Mouse (Mus musculus) embryonic facial prominence, embryonic 10.5 days (tissue): ENCODE data around the gene Tspan31. TPM values are rescaled to one million over a fixed set of nuclear protein-coding genes. Genes with fewer than 3 reads are reported as not detected.

Experiments
- DNase-seq: peaks from one replicate; pipeline ENCODE4 v3.0.0-alpha.2; 2017; ENCODE audit warnings: low spot score
- H3K27ac ChIP-seq: fragments of 300-500 bp; sonication (generic); replicated peaks from 2 replicates; pipeline ENCODE4 v1.5.1; 2016; ENCODE audit warnings: mild to moderate bottlenecking
- H3K27me3 ChIP-seq: fragments of 300-500 bp; sonication (generic); replicated peaks from 2 replicates; pipeline ENCODE4 v1.6.1; 2016; ENCODE audit warnings: low read depth, mild to moderate bottlenecking; ENCODE audit not compliant: poor library complexity, severe bottlenecking
- H3K36me3 ChIP-seq: fragments of 300-500 bp; sonication (generic); replicated peaks from 2 replicates; pipeline ENCODE4 v1.6.1; 2016; ENCODE audit warnings: mild to moderate bottlenecking, moderate library complexity
- H3K4me1 ChIP-seq: fragments of 300-500 bp; sonication (generic); 2 replicates; pipeline ENCODE4 v1.6.1; 2016
- H3K4me3 ChIP-seq: fragments of 300-500 bp; sonication (generic); 2 replicates; pipeline ENCODE4 v1.5.1; 2016; ENCODE audit warnings: mild to moderate bottlenecking, moderate library complexity
- H3K9me3 ChIP-seq: fragments of 300-500 bp; sonication (generic); 2 replicates; pipeline ENCODE4 v1.6.1; 2016; ENCODE audit warnings: mild to moderate bottlenecking
- WGBS: fragments of 180-500 bp; shearing (Covaris S2); methylation state at CpG from one replicate; pipeline ENCODE4 v1.1.7; 2016; 5-methylcytosine and 5-hydroxymethylcytosine counted together
- polyA plus RNA-seq: library from polyadenylated mRNA; unstranded; fragments of >200 nt; fragmentation: Nextera tagmentation; extraction: Ambion mirVana; gene quantifications from 2 replicates; pipeline ENCODE4 v1.2.1, GENCODE M21; 2016

Gene Tspan31
- polyA plus RNA-seq, 1 experiment from 2014 or later: 168 TPM

- Histone ChIP-seq H3K4me1 (peaks cover 56% of the 10 kb centered on the region), H3K27me3 (peaks cover 61% of the 10 kb centered on the region), H3K36me3 (peaks cover 35% of the 10 kb centered on the region), H3K9me3 (no peaks in the 10 kb centered on the region), H3K4me3 (peak within 1 kb of the TSS; percentile 95), H3K27ac (peak within 1 kb of the TSS; percentile 88)
- peak; percentile 82 for DNase-seq
- WGBS: under 1% methylated on average over 67 of the region's 72 CpGs
Measured at GRCm38 (mm10) chr10:127059968-127060916, 9.8 kb downstream of the Tspan31 start, which contains the start of gene March9. Gene March9 (minus strand): TSS chr10:127060184.

- Histone ChIP-seq H3K27me3 (peaks cover 61% of the 10 kb centered on the region), H3K36me3 (peaks cover 29% of the 10 kb centered on the region), H3K9me3 (no peaks in the 10 kb centered on the region), H3K4me1 (peaks cover 48% of the 10 kb centered on the region), H3K4me3 (peak overlapping the region; percentile 95), H3K27ac (peak overlapping the region; percentile 88)
- DNase-seq: peak; percentile 67
- under 1% methylated on average over 92 of the region's 92 CpGs for WGBS
Measured at GRCm38 (mm10) chr10:127059174-127059967, 10.7 kb downstream of the Tspan31 start.

- Histone ChIP-seq H3K4me1 (peaks cover 48% of the 10 kb centered on the region), H3K4me3 (peak overlapping the region; percentile 95), H3K9me3 (no peaks in the 10 kb centered on the region), H3K27ac (0 out of 2 replicates have a peak overlapping the region, but pooled peaks have one; percentile 10), H3K27me3 (peaks cover 63% of the 10 kb centered on the region), H3K36me3 (peaks cover 27% of the 10 kb centered on the region)
- 14% methylated on average over 8 of the region's 8 CpGs for WGBS
- no peak for DNase-seq
Measured at GRCm38 (mm10) chr10:127058708-127059107, 11.4 kb downstream of the Tspan31 start.

GRCm38 (mm10) chr10:127058161-127058560 lies 11.9 kb downstream of the Tspan31 start:
- peaks cover 48% of the 10 kb centered on the region for H3K4me1 ChIP-seq
- peaks cover 66% of the 10 kb centered on the region for H3K27me3 ChIP-seq
- 1% methylated on average over 9 of the region's 9 CpGs for WGBS
- no peak overlapping the region for H3K27ac ChIP-seq
- H3K9me3 ChIP-seq: no peaks in the 10 kb centered on the region
- peak overlapping the region; percentile 95 for H3K4me3 ChIP-seq
- DNase-seq: peak; percentile 88
- peaks cover 27% of the 10 kb centered on the region for H3K36me3 ChIP-seq

- WGBS: 85% methylated on average over 20 of the region's 20 CpGs
- Histone ChIP-seq H3K27ac (no peak overlapping the region), H3K27me3 (peaks cover 74% of the 10 kb centered on the region), H3K4me3 (peak overlapping the region; percentile 13; the same call in 1 of the 2 replicates), H3K9me3 (no peaks in the 10 kb centered on the region), H3K4me1 (peaks cover 42% of the 10 kb centered on the region), H3K36me3 (peaks cover 27% of the 10 kb centered on the region)
- no peak for DNase-seq
Measured at GRCm38 (mm10) chr10:127056490-127056889, 13.6 kb downstream of the Tspan31 start.

GRCm38 (mm10) chr10:127055406-127055805 lies 14.7 kb downstream of the Tspan31 start:
- peaks cover 33% of the 10 kb centered on the region for H3K4me1 ChIP-seq
- peaks cover 27% of the 10 kb centered on the region for H3K36me3 ChIP-seq
- no peaks in the 10 kb centered on the region for H3K9me3 ChIP-seq
- peaks cover 74% of the 10 kb centered on the region for H3K27me3 ChIP-seq
- no peak overlapping the region for H3K27ac ChIP-seq
- no peak overlapping the region for H3K4me3 ChIP-seq
- WGBS: 88% methylated on average over 8 of the region's 8 CpGs
- DNase-seq: no peak

GRCm38 (mm10) chr10:127054646-127055045 lies 15.4 kb downstream of the Tspan31 start:
- H3K27me3 ChIP-seq: peaks cover 74% of the 10 kb centered on the region
- DNase-seq: peak; percentile 62
- peaks cover 32% of the 10 kb centered on the region for H3K4me1 ChIP-seq
- no peaks in the 10 kb centered on the region for H3K9me3 ChIP-seq
- peaks cover 27% of the 10 kb centered on the region for H3K36me3 ChIP-seq
- no peak overlapping the region for H3K27ac ChIP-seq
- WGBS: 67% methylated on average over 4 of the region's 4 CpGs
- H3K4me3 ChIP-seq: no peak overlapping the region

- peaks cover 73% of the 10 kb centered on the region for H3K27me3 ChIP-seq
- peak overlapping the region; percentile 42; the same call in 1 of the 2 replicates for H3K4me3 ChIP-seq
- peaks cover 16% of the 10 kb centered on the region for H3K4me1 ChIP-seq
- H3K27ac ChIP-seq: no peak overlapping the region
- no peaks in the 10 kb centered on the region for H3K9me3 ChIP-seq
- H3K36me3 ChIP-seq: peaks cover 17% of the 10 kb centered on the region
- DNase-seq: no peak
- WGBS: 18% methylated on average over 10 of the region's 10 CpGs
Measured at GRCm38 (mm10) chr10:127050119-127050474, 20.0 kb downstream of the Tspan31 start.

GRCm38 (mm10) chr10:127049395-127050118 lies 20.5 kb downstream of the Tspan31 start:
- WGBS: 3% methylated on average over 29 of the region's 29 CpGs
- peak overlapping the region; percentile 42 for H3K4me3 ChIP-seq
- peaks cover 73% of the 10 kb centered on the region for H3K27me3 ChIP-seq
- peaks cover 16% of the 10 kb centered on the region for H3K4me1 ChIP-seq
- H3K9me3 ChIP-seq: no peaks in the 10 kb centered on the region
- no peak overlapping the region for H3K27ac ChIP-seq
- H3K36me3 ChIP-seq: peaks cover 21% of the 10 kb centered on the region
- no peak for DNase-seq

GRCm38 (mm10) chr10:127048608-127049394 lies 21.3 kb downstream of the Tspan31 start:
- peak overlapping the region; percentile 42 for H3K4me3 ChIP-seq
- DNase-seq: peak; percentile 39
- H3K9me3 ChIP-seq: no peaks in the 10 kb centered on the region
- H3K27me3 ChIP-seq: peaks cover 73% of the 10 kb centered on the region
- WGBS: 5% methylated on average over 35 of the region's 35 CpGs
- no peak overlapping the region for H3K27ac ChIP-seq
- H3K36me3 ChIP-seq: peaks cover 24% of the 10 kb centered on the region
- peaks cover 16% of the 10 kb centered on the region for H3K4me1 ChIP-seq

- 32% methylated on average over 5 of the region's 5 CpGs for WGBS
- Histone ChIP-seq H3K27me3 (peaks cover 66% of the 10 kb centered on the region), H3K27ac (no peak within 1 kb of the TSS)
Measured at GRCm38 (mm10) chr10:127047954-127048353, 22.1 kb downstream of the Tspan31 start, which contains the start of gene Cyp27b1. Gene Cyp27b1 (plus strand): TSS chr10:127048250.

More at GRCm38 (mm10) chr10:127047954-127048353, 22.1 kb downstream of the Tspan31 start, which contains the start of gene Cyp27b1:
- Histone ChIP-seq H3K36me3 (peaks cover 32% of the 10 kb centered on the region), H3K9me3 (no peaks in the 10 kb centered on the region), H3K4me1 (peaks cover 18% of the 10 kb centered on the region), H3K4me3 (peak within 1 kb of the TSS; percentile 42)
- DNase-seq: no peak
